Mouse (Mus musculus) activated CD4-positive, CD25-positive, alpha-beta regulatory T cell, adult 9 weeks (primary cell): ENCODE measurements around the gene Uhrf1bp1l. TPM values are rescaled to one million over a fixed set of nuclear protein-coding genes. Genes with fewer than 3 reads are reported as not detected.

ENCODE experiments used
- polyA plus RNA-seq: library from polyadenylated mRNA; unstranded; fragments of 100-300 nt; shearing (Covaris generic); gene quantifications from one replicate; pipeline ENCODE4 v1.2.1, GENCODE M21; 2017

Uhrf1bp1l gene
- polyA plus RNA-seq: 24.2 TPM

DNA sequence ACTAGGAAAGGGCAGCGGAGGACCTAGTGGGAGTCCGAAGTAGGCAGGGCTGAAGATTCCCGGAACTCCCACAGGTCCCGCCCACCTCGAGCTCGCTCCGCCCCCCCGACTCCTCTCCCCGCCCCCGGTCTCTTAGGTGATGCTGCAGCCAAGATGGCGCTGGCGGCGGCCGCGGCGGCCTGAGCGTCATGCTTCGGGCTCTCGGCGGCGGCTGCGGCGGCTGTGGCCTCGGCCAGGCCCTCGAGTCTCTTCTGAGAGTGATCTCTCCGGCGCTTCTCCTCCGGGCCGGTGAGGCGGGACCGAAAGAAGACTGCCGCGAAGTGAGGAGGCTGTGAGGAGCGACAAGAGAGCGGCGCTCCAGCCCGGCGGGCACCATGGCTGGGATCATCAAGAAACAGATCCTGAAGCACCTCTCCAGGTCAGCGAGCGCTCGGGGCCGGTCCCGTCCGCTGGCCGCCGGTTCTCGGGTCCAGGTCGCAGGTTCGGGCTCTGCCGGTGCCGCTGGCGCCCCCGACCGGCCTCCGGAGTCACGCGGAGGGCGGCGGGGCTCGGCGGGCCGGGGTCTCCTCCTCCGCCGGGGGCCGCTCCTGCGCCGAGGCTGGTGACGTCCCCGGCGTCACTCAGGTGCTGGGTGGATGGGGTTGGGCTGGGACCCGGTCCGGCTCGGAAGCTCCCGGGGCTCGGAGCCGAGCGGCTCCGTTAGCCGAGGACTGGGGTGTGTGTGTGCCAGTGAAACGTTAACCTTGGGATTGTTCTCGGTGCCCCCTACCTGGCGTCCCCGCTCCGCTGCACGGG lies at the start of gene Uhrf1bp1l:
Gene Uhrf1bp1l, plus strand, starts transcription at position 121 of the 795 bp plus-strand sequence.

DNA sequence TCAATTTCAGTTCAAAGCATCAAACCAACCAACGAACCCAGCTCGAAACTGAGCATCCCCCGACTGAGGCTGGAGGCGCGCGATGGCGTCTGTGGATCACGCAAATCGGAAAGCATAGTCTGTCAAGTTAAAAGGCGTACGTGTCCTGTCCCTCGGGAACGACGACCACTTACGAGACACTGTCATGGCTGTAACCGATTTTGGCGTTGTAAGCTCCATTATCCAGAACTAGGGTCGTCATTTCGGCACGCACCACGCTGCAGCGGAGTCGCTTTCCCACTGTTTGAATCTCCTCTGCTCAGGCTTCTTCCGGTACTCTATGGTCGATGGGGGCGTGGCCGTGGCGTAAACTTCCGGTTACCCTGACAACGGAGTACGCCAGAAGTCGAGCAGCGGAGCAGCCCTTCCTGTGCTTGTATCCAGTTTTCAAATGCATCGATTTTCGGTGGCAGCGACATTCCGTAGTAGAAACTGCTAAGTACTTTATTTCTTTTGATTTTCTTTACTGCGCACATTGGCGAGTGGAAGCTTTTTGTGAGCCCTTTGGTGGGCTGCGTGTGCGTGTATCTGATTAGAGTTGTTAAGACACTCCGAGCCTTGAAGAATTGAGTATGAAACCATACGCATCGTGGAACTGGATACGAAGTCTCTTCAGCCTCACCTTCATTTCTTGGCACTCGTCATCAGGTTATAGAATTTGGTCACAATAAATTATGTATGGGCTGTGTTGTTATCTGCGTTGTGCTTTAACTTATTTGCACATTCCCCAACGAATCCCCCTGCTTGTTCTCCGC lies 12.6 kb upstream of the Uhrf1bp1l start, which contains the start of gene Actr6:
Gene Actr6, minus strand, starts transcription at position 295 of the 794 bp plus-strand sequence.

Other genes starting within 250 kb of the Uhrf1bp1l start
- gene Nr1h4, start 211.4 kb upstream of the Uhrf1bp1l start, polyA plus RNA-seq: not detected
- not detected for gene Slc17a8, start 123.7 kb upstream of the Uhrf1bp1l start, polyA plus RNA-seq
- 21.3 TPM for gene Scyl2, start 58.7 kb upstream of the Uhrf1bp1l start, polyA plus RNA-seq
- gene Actr6, start 12.7 kb upstream of the Uhrf1bp1l start, polyA plus RNA-seq: 31.9 TPM
- gene Anks1b, start 128.5 kb downstream of the Uhrf1bp1l start, polyA plus RNA-seq: not detected